Mouse (Mus musculus): ENCODE measurements around the gene 4930563M21Rik.

GRCm38 (mm10) chr9:55946819-55947218 lies 63.5 kb downstream of the 4930563M21Rik start:
- no peak for TF ChIP-seq HCFC1 (IDR thresholded peaks at IDR 0.05; ENCODE audit: borderline replicate concordance, insufficient read depth, low read length)
- no peak for TF ChIP-seq CHD2 (IDR thresholded peaks at IDR 0.05; ENCODE audit: low read depth, low read length)

Measured in ES-E14 (cell line).